Mouse (Mus musculus) neural tube, embryonic 12.5 days (tissue): ENCODE data around the gene Nfu1. TPM values are rescaled to one million over a fixed set of nuclear protein-coding genes. Genes with fewer than 3 reads are reported as not detected.

ENCODE experiments used
- ATAC-seq: fragments of 200-750 bp; cut with Nextera tagmentation; 2 replicates; pipeline ENCODE4 v1.8.0; 2017; ENCODE audit warnings: low read depth, mild to moderate bottlenecking, moderate TSS enrichment, moderate library complexity; ENCODE audit not compliant: low FRiP score
- H3K27ac ChIP-seq: fragments of 300-500 bp; sonication (generic); 2 replicates; pipeline ENCODE4 v1.5.1; 2016
- H3K27me3 ChIP-seq: fragments of 300-500 bp; sonication (generic); replicated peaks from 2 replicates; pipeline ENCODE4 v1.6.1; 2016; ENCODE audit warnings: mild to moderate bottlenecking
- H3K36me3 ChIP-seq: fragments of 300-500 bp; sonication (generic); 2 replicates; pipeline ENCODE4 v1.6.1; 2016; ENCODE audit warnings: mild to moderate bottlenecking
- H3K4me1 ChIP-seq: fragments of 300-500 bp; sonication (generic); 2 replicates; pipeline ENCODE4 v1.6.1; 2016
- H3K4me2 ChIP-seq: fragments of 300-500 bp; sonication (generic); replicated peaks from 2 replicates; pipeline ENCODE4 v1.6.1; 2016; ENCODE audit warnings: mild to moderate bottlenecking
- H3K4me3 ChIP-seq: fragments of 300-500 bp; sonication (generic); 2 replicates; pipeline ENCODE4 v1.5.1; 2016
- H3K9ac ChIP-seq: fragments of 300-500 bp; sonication (generic); 2 replicates; pipeline ENCODE4 v1.6.1; 2016; ENCODE audit warnings: mild to moderate bottlenecking
- H3K9me3 ChIP-seq: fragments of 300-500 bp; sonication (generic); 2 replicates; pipeline ENCODE4 v1.6.1; 2016; ENCODE audit warnings: mild to moderate bottlenecking
- WGBS: fragments of 180-500 bp; shearing (Covaris S2); methylation state at CpG from one replicate; pipeline ENCODE4 v1.1.7; 2016; 5-methylcytosine and 5-hydroxymethylcytosine counted together
- polyA plus RNA-seq: library from polyadenylated mRNA; unstranded; fragments of >200 nt; fragmentation: Nextera tagmentation; extraction: Ambion mirVana; gene quantifications from 2 replicates; pipeline ENCODE4 v1.2.1, GENCODE M21; 2016

Gene Nfu1
- polyA plus RNA-seq, 1 experiment from 2014 or later: 103 TPM

DNA sequence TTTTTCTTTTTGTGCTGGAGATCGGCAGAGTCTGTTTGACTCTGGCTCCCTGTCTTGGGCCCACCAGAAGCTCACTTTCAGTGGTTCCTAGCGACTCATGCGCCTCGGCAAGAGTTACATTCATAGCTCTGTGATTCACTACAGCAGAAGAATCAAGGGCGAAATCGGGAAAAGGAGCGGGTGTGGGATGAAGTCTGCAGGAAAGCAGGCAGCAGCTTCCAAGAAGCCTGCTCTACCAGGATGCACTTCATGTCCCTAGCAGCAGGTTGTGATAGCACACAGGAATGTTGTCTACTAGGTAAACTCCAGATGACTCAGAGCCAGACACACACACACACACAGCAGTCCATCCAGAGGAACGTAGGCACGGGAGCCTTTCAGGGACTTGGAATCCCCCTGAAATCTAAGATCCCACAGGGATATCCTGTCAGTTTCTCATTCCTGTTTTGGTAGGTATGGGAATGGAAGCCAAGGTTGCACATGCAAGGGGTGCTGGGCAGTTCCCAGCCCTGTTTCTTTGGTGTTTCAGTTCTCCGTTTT, 42.9 kb downstream of the Nfu1 start:
- no peak for ATAC-seq
- H3K27me3 ChIP-seq: no peaks in the 10 kb centered on the region
- 95% methylated on average over 10 of the region's 10 CpGs for WGBS
- no peak overlapping the region for H3K9ac ChIP-seq
- H3K9me3 ChIP-seq: no peaks in the 10 kb centered on the region
- no peaks in the 10 kb centered on the region for H3K4me1 ChIP-seq
- H3K4me2 ChIP-seq: no peak overlapping the region
- H3K36me3 ChIP-seq: peaks cover 50% of the 10 kb centered on the region
- H3K4me3 ChIP-seq: no peak overlapping the region
- no peak overlapping the region for H3K27ac ChIP-seq

DNA sequence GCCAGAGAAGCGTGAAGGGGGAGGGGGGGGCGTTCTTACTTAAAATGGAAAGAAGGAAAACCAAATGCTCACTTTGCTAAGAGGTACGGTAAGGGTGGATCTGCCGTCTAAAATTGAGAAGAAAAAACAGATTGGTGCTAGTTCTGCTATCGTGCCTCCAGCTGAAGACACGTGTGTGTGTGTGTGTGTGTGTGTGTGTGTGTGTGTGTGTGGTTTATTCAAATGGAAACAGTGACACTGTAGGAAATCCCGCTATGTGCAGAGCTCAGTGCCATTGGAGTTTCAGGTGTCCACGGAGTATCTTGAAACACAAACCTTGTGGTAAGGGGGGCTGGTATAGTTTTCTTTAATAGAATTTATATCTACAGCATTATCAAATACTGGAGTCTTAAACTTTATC, 45.2 kb downstream of the Nfu1 start:
- H3K9ac ChIP-seq: no peak overlapping the region
- WGBS: 94% methylated on average over 8 of the region's 8 CpGs
- H3K4me3 ChIP-seq: no peak overlapping the region
- ATAC-seq: no peak
- no peak overlapping the region for H3K27ac ChIP-seq
- H3K36me3 ChIP-seq: peaks cover 71% of the 10 kb centered on the region
- H3K27me3 ChIP-seq: no peaks in the 10 kb centered on the region
- no peaks in the 10 kb centered on the region for H3K9me3 ChIP-seq
- H3K4me2 ChIP-seq: no peak overlapping the region
- no peaks in the 10 kb centered on the region for H3K4me1 ChIP-seq

DNA sequence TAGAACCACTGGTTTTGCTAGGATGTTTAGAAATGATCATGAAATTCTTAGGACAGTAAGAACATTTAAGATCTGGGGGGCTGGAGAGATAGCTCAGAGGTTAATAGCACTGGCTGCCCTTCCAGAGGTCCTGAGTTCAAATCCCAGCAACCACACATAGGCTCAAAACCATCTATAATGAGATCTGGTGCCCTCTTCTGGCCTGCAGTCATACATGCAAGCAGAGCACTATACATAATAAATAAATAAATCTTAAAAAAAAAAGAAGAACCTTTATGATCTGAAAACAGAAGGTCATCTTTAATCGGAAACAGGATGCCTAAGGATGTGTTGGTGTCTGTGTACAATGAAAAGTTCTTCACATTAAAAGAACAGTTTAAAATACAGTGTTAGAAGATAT, 50.7 kb downstream of the Nfu1 start:
- Histone ChIP-seq H3K36me3 (peaks cover 74% of the 10 kb centered on the region), H3K9ac (no peak overlapping the region), H3K27me3 (no peaks in the 10 kb centered on the region), H3K4me2 (no peak overlapping the region), H3K4me3 (no peak overlapping the region), H3K4me1 (no peaks in the 10 kb centered on the region), H3K9me3 (no peaks in the 10 kb centered on the region), H3K27ac (no peak overlapping the region)
- no peak for ATAC-seq
- WGBS: 92% methylated on average over 1 of the region's 1 CpGs

DNA sequence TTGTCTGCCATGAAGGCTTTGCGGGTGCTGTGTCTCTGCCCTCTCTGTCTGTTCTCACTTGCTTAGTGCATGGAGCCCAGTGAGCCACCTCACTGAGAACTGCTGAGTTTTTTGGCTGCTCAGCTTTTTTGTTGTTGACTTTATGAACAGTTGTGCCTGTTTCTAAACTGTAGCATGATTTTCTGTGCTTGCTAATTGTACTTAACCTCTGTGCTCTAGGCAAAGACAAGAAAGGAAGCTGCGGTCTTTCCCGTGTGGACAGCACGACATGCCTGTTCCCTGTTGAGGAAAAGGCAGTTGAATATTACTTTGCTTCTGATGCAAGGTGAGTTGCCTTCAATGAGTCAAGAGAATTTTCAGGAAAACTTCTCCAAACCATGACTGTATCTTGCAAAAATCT, 54.5 kb downstream of the Nfu1 start:
- H3K4me2 ChIP-seq: no peak overlapping the region
- 95% methylated on average over 4 of the region's 4 CpGs for WGBS

DNA sequence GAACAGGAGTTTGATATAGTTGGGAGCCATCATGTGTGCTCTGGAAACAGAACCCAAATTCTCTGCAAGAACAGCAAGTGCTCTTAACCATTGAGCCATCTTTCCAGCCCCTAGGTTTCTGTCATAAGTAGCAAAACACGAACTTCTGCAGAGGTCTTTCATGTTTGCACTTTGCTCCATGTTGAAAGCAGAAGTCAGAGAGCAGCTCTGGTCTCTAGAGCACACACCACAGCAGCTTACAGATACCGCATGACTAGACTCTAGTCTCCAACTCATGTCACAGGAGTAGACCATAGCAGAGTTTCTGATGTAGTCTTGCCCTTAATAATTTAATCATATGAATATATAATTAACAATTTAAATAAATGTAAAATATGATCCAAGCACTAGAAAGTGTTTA, 59.2 kb downstream of the Nfu1 start:
- 89% methylated on average over 2 of the region's 2 CpGs for WGBS
- Histone ChIP-seq H3K4me2 (no peak overlapping the region), H3K9me3 (no peaks in the 10 kb centered on the region), H3K4me1 (no peaks in the 10 kb centered on the region), H3K27ac (no peak overlapping the region), H3K9ac (no peak overlapping the region), H3K4me3 (no peak overlapping the region), H3K36me3 (peaks cover 73% of the 10 kb centered on the region), H3K27me3 (no peaks in the 10 kb centered on the region)
- no peak for ATAC-seq

More for the DNA sequence above, 54.5 kb downstream of the Nfu1 start:
- no peaks in the 10 kb centered on the region for H3K4me1 ChIP-seq
- peaks cover 71% of the 10 kb centered on the region for H3K36me3 ChIP-seq
- H3K9me3 ChIP-seq: no peaks in the 10 kb centered on the region
- no peaks in the 10 kb centered on the region for H3K27me3 ChIP-seq
- no peak overlapping the region for H3K4me3 ChIP-seq
- H3K27ac ChIP-seq: no peak overlapping the region
- no peak for ATAC-seq
- no peak overlapping the region for H3K9ac ChIP-seq

DNA sequence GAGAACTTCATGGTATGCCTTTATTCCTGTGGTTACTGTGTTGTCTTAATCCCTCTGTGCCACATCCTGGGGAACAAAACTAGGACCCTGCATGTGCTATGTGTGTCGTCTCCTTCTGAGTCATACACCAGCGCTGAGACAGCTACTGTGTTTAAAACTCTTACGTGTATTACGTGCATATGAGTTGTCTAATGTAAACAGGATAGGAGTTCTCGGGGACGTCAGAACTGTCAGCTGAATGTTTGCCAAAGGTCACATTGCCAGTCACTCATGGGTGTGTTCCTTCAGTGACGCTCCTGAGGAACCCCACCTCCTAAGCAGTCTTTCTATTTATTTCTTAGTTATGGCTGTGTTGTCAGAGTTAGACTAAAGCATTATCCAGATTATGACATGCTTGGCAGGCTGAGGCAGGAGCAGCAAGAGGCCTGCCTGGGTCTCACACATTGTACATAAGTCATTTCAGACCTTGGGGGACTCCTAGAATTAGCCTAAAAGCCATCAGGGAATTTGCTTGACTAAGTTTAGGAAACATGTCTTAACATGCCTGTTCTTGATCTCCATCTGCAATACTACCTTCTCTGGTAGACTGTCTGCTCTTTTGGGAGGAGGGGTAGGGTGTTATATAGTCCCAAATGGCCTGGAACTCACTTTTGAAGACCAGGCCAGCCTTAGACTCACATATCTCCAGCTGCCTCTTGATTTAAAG, 60.3 kb downstream of the Nfu1 start:
- Histone ChIP-seq H3K36me3 (peaks cover 73% of the 10 kb centered on the region), H3K4me2 (no peak overlapping the region), H3K9me3 (no peaks in the 10 kb centered on the region), H3K9ac (no peak overlapping the region), H3K27ac (no peak overlapping the region), H3K27me3 (no peaks in the 10 kb centered on the region), H3K4me1 (no peaks in the 10 kb centered on the region), H3K4me3 (no peak overlapping the region)
- ATAC-seq: no peak
- WGBS: 89% methylated on average over 7 of the region's 7 CpGs

DNA sequence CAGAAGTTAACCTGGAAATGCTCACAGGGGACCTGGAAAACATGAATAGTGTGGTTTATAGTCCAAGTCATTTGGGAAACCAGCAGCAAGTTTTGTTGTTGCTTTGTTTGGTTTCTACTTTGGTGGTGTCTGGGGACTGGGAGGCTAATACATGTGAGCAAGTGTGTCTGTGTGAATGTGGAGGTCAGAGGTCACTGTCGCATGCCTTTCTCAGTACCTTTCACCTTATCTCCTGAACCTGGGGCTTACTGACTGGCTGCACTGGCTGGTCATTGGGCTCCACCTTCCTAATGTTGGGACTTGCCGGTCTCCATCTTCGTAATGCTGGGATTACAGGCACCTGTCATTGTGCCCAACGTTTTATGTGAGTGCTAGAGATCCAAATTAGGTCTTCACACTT, 61.6 kb downstream of the Nfu1 start:
- Histone ChIP-seq H3K27ac (no peak overlapping the region), H3K4me3 (no peak overlapping the region), H3K36me3 (peaks cover 66% of the 10 kb centered on the region), H3K4me2 (no peak overlapping the region), H3K9ac (no peak overlapping the region), H3K9me3 (no peaks in the 10 kb centered on the region), H3K27me3 (no peaks in the 10 kb centered on the region), H3K4me1 (no peaks in the 10 kb centered on the region)
- WGBS: 93% methylated on average over 4 of the region's 4 CpGs
- ATAC-seq: no peak

DNA sequence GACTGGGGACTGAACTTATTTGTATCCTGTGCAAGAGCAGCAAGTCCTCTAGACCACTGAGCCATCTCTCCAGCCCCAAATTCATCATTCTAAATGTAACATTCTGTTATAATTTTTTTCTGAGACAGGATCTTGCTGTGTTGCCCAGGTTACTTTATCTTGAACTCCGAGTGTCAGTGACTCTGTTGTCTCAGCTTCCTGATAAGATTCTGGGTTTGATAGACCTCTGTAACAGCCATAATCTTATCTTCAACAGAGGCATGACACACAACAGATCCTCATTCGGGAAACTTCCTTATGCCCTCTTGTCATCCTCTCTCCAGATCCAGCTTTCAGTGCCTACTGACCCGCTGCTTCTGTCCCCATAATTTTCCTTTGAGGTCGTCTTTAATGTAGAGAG, 63.7 kb downstream of the Nfu1 start:
- no peak overlapping the region for H3K9ac ChIP-seq
- no peak overlapping the region for H3K27ac ChIP-seq
- H3K4me3 ChIP-seq: no peak overlapping the region
- no peaks in the 10 kb centered on the region for H3K4me1 ChIP-seq
- peaks cover 57% of the 10 kb centered on the region for H3K36me3 ChIP-seq
- no peaks in the 10 kb centered on the region for H3K27me3 ChIP-seq
- 94% methylated on average over 4 of the region's 4 CpGs for WGBS
- no peak for ATAC-seq
- H3K4me2 ChIP-seq: no peak overlapping the region
- no peaks in the 10 kb centered on the region for H3K9me3 ChIP-seq

DNA sequence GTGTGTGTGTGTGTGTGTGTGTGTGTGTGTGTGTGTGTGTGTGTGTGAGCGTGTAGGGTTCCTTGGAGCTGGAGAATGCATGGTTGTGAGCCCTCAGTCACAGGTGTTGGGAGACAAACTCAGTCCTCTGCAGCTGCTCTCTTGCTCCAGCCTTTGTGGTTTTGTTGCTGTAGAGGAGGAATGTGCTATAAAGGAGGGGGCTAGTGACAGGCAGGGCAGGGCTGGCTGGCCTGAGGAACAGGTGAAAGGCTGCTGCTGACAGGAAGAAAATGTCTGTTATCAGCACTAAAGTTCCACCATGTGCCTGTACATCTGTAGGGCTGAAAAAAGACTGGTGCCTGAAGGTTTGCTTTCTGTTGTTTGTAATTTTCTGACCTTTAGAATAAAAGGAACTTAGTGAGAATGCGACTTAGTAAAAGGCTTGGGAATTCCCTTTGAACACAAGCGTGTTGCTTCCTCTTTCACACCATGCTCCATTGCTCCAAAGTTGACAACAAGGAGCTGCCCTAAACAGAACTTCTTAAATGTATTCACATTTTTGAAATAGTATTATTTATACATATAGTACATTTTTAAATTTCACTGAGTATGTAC, 66.2 kb downstream of the Nfu1 start:
- H3K27me3 ChIP-seq: no peaks in the 10 kb centered on the region
- no peak overlapping the region for H3K4me2 ChIP-seq
- no peak overlapping the region for H3K27ac ChIP-seq
- H3K9me3 ChIP-seq: no peaks in the 10 kb centered on the region
- peaks cover 51% of the 10 kb centered on the region for H3K36me3 ChIP-seq
- no peaks in the 10 kb centered on the region for H3K4me1 ChIP-seq
- H3K4me3 ChIP-seq: no peak overlapping the region
- 79% methylated on average over 3 of the region's 3 CpGs for WGBS
- no peak for ATAC-seq
- no peak overlapping the region for H3K9ac ChIP-seq

Other genes with a start within 250 kb of the Nfu1 start
- 6.8 and 7.4 TPM in 2 replicates for gene Anxa4, start 215.7 kb upstream of the Nfu1 start, polyA plus RNA-seq
- 30.3 and 34.6 TPM in 2 replicates for gene Aak1, start 159.7 kb upstream of the Nfu1 start, polyA plus RNA-seq
- 16.4 and 20.9 TPM in 2 replicates for gene Gfpt1, start 33.6 kb downstream of the Nfu1 start, polyA plus RNA-seq
- 0.09 and 0.19 TPM in 2 replicates for gene D6Ertd527e, start 95.5 kb downstream of the Nfu1 start, polyA plus RNA-seq